Mouse (Mus musculus): ENCODE measurements around the gene Kntc1.

Gene Kntc1

DNA sequence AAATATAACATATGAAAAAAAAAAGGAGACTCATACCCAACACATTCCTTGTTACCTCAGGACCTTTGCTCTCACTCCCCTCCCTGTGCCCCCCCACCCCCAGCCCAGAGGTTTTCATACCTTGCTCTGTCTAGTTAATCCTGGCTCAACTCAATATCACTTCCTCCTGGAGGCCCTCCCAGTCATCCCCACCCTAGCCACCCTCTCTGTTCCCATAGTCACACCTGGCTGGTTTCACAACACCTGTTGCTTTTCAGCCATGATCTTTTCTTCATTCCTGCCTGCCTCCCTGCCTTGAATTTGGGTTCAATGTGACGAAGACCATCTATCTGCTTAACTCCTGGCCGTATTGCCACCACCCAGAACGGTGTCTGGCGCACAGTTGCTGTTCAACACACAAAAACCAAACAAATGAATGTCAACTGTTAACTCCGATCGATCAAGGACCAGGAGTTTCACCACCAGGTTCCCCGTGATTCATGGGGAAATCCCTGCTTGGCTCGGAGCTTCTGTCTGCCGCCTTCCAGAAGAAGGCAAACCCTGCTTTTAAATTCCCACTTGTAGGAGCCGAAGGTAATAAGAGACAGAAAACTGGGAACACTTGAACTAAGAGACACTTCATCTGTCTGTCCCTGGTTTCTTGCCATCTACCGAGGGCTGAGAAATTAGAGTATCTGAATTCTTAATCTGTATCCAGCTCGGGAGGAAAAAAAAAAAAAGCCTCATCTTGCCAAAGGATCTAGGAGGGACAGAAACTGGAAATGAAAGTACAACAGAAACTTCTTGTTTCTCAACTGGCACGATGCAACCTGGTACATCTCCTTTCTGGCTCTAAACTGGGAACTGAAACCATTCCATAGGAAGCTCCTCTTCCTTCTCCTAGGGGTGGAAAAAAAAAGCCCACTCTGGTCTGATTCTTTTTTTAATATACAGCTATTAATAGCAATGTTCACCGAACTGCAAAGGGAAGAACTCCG, 113.1 kb downstream of the Kntc1 start:
- in situ Hi-C loops (cut with MboI; ENCODE audit: unreplicated experiment in 2 of 2): no loop called here

DNA sequence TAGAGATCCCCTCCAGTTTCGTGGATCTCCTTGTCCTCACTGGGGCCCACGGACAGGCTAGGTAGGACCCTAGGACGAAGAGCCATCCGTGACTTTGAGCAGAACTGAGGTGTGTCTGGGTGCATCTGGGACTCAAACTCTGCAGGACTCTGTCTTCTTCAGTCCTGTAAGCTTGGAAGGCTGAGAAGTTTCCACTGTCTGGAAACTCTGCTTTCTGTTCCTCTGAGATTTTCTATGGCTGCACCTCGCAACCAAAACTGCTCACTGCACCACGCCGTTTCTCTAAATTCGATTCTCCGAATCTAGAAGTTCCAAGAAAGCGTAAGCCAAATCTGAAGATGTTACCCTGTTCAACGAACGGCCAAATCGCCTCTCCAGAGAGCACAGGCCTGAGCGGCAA, 114.4 kb downstream of the Kntc1 start:
- in situ Hi-C loops (cut with MboI; ENCODE audit: unreplicated experiment in 2 of 2): no loop called here

DNA sequence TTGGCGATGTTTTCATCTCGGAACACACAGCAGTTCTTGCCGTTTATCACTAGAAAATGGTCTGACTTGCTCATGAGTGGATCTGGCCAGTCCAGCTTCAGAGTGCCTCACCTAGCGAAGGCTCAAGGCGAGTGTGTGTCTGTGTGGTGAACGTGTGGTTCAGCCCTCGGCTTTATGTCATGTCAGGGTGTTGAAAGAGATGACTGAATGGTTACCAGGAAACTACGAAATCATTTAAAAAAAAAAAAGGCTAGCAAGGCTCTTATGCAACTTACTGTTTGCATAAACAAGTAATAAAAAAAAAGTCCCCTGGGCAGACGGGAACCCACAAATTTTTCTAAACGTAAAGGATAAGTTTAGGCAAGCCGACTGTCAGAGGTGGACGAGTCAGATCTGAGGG, 115.8 kb downstream of the Kntc1 start, which contains the start of gene Hcar2:
TSS of gene Hcar2 (minus strand) at position 135 of the 400 bp plus-strand sequence.
- in situ Hi-C loops (cut with MboI; ENCODE audit: unreplicated experiment in 2 of 2): no loop called here

DNA sequence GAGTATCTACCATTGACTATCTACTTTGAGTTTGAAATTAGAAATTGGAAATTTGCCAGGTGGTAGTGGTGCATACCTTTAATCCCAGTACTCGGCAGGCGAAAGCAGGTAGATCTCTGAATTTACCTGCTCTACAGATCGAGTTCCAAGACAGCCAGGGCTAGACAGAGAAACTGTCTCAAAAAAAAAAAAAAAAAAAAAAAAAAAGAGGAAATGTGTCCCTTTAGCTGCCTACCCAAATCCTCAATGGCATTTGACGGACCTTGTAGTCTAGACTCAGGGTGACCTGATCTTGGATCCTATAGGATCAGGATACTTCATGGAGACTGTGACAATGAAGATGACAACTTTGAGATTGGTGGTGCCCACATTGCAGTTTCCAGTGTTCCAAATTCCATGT, 116.9 kb downstream of the Kntc1 start:
- in situ Hi-C loops (cut with MboI; ENCODE audit: unreplicated experiment in 2 of 2): no loop called here

DNA sequence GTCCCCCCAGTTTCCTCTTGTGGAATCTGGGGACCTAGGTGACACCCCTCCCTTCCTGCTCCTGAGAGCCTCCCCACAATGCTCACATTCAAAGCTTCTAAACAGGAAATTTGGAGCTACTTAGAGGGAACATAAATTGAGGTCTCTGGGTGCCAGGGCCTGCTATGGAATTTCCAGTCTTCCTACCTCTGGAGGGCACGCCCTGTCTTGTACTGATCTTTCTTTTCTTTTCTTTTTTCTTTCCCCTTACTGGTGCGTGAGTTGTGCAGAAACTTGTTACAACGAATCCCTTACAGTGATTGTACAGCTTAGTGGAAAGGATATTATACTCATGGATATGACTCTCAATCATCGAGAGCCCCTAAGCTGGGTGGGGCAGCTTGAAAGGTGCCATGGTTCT, 120.1 kb downstream of the Kntc1 start:
- in situ Hi-C loops (cut with MboI; ENCODE audit: unreplicated experiment in 2 of 2): no loop called here

Measured in v-Abl transformed pro-B cells (cell line).